Mouse (Mus musculus) kidney, embryonic 15.5 days (tissue): ENCODE measurements around the gene March8. TPM values are rescaled to one million over a fixed set of nuclear protein-coding genes. Genes with fewer than 3 reads are reported as not detected.

Source experiments
- ATAC-seq: fragments of 200-750 bp; cut with Nextera tagmentation; replicated peaks from 2 replicates; pipeline ENCODE4 v1.8.0; 2017; ENCODE audit warnings: moderate TSS enrichment; ENCODE audit not compliant: low FRiP score
- H3K27ac ChIP-seq: fragments of 300-500 bp; sonication (generic); 2 replicates; pipeline ENCODE4 v1.5.1; 2015; ENCODE audit warnings: mild to moderate bottlenecking, inconsistent platforms
- H3K27me3 ChIP-seq: fragments of 300-500 bp; sonication (generic); 2 replicates; pipeline ENCODE4 v1.6.1; 2015; ENCODE audit warnings: inconsistent platforms
- H3K36me3 ChIP-seq: fragments of 300-500 bp; sonication (generic); 2 replicates; pipeline ENCODE4 v1.6.1; 2015; ENCODE audit warnings: inconsistent platforms
- H3K4me1 ChIP-seq: fragments of 300-500 bp; sonication (generic); 2 replicates; pipeline ENCODE4 v1.6.1; 2015; ENCODE audit warnings: inconsistent platforms
- H3K4me2 ChIP-seq: fragments of 300-500 bp; sonication (generic); 2 replicates; pipeline ENCODE4 v1.6.1; 2015; ENCODE audit warnings: moderate library complexity, mild to moderate bottlenecking, inconsistent platforms
- H3K4me3 ChIP-seq: fragments of 300-500 bp; sonication (generic); replicated peaks from 2 replicates; pipeline ENCODE4 v1.5.1; 2015; ENCODE audit warnings: mild to moderate bottlenecking, inconsistent platforms
- H3K9ac ChIP-seq: fragments of 300-500 bp; sonication (generic); 2 replicates; pipeline ENCODE4 v1.6.1; 2015; ENCODE audit warnings: mild to moderate bottlenecking, inconsistent platforms
- H3K9me3 ChIP-seq: fragments of 300-500 bp; sonication (generic); replicated peaks from 2 replicates; pipeline ENCODE4 v1.6.1; 2016; ENCODE audit warnings: inconsistent platforms
- WGBS: fragments of 180-500 bp; shearing (Covaris S2); methylation state at CpG from one replicate; pipeline ENCODE4 v1.1.7; 2015; ENCODE audit warnings: mixed read lengths; 5-methylcytosine and 5-hydroxymethylcytosine counted together
- polyA plus RNA-seq: library from polyadenylated mRNA; unstranded; fragments of >200 nt; fragmentation: Nextera tagmentation; extraction: Ambion mirVana; gene quantifications from 2 replicates; pipeline ENCODE4 v1.2.1, GENCODE M21; 2015

March8 gene
- polyA plus RNA-seq, 1 experiment from 2014 or later = 40.4 TPM

DNA sequence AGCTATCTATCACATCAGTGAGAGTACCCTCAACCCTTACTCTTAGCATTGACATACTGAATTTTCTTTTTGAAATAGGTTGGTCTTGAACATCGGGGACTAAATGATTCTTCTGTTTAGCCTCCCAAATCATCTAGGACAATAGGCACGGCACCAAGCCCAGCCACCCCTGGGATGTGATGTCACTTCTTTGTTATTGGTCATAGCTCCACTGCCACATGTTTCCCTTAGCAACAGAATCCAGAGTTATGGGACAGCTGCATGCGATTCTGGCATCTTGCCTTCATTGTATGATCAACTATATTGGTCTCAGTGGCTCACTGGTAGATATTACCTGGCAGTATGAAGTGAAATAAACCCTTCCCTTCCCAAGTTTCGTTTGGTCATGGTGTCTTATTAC is 102.6 kb downstream of the March8 start:
- 74% methylated on average over 4 of the region's 4 CpGs for WGBS
- no peak for ATAC-seq
- no peaks in the 10 kb centered on the region for H3K27me3 ChIP-seq

DNA sequence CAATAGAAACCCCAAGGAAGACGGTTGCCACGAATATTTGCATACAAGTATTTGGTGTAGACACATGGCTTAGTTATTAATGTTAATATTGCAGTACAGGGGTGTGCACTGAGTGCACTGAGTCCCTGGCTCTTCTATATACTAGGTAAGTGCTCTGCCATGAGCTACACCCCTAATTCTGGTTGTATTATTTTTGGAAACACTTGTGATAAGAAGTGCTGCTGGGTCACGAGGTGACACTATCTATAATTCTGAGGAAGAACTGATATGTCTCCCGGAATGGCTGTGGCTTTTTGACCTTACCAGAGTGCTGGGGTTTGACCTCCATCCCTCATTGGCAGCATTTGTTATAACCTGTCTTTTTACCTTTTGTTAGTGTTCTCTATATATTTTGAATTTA is 103.0 kb downstream of the March8 start:
- Histone ChIP-seq H3K9me3 (no peaks in the 10 kb centered on the region), H3K4me3 (no peak overlapping the region), H3K36me3 (no peaks in the 10 kb centered on the region), H3K27ac (no peak overlapping the region), H3K4me1 (no peaks in the 10 kb centered on the region), H3K4me2 (no peak overlapping the region), H3K9ac (no peak overlapping the region), H3K27me3 (no peaks in the 10 kb centered on the region)
- ATAC-seq = no peak
- 73% methylated on average over 4 of the region's 4 CpGs for WGBS

More for the DNA sequence above, 102.6 kb downstream of the March8 start:
- Histone ChIP-seq H3K4me3 (no peak overlapping the region), H3K4me1 (no peaks in the 10 kb centered on the region), H3K4me2 (no peak overlapping the region), H3K27ac (no peak overlapping the region), H3K36me3 (no peaks in the 10 kb centered on the region), H3K9ac (no peak overlapping the region), H3K9me3 (no peaks in the 10 kb centered on the region)

DNA sequence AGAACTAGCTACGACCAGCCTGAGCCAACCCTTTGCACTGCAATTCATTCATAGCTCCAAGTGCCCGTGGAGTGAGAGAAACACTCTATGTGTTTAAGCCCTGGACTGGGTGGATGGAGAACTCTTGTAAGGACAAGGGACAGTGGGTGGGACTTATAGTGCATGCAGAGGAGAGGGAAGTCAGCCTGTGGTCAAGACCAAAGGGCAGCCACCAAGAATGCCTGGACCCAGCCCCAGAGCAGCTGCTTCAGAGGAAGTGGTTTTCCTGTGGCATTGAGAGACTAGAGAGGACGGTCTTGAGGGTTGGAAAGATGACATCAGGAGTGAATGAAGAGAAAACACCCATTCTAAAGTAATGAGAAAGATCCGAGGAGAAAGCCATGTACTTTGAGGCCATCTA is 118.0 kb downstream of the March8 start:
- WGBS = 78% methylated on average over 4 of the region's 4 CpGs
- H3K9ac ChIP-seq = no peak overlapping the region
- no peak overlapping the region for H3K4me2 ChIP-seq
- no peak overlapping the region for H3K27ac ChIP-seq
- H3K4me3 ChIP-seq = no peak overlapping the region
- peaks cover 21% of the 10 kb centered on the region for H3K27me3 ChIP-seq
- no peaks in the 10 kb centered on the region for H3K9me3 ChIP-seq
- no peak for ATAC-seq
- H3K36me3 ChIP-seq = no peaks in the 10 kb centered on the region
- peaks cover 5% of the 10 kb centered on the region for H3K4me1 ChIP-seq

DNA sequence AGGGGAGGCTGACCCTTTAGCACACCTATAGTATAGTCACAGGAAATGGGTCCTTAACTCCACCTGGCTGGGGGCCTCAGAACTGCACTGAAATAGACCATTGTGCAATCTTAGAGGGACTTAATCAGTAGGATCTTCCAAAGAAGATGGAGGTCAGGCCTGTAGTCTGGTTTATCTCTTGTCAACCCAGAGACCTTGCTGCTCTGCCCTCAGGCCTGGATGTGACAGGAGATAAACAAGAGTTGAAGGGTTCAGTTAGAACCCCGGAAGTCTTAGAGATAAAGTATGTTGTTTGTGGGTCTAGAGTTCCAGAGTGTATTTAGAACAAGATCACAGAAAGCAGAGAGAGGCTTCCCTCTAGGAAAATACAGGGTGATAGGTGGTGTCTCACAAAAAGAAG is 118.7 kb downstream of the March8 start:
- 74% methylated on average over 1 of the region's 1 CpGs for WGBS
- Histone ChIP-seq H3K27ac (no peak overlapping the region), H3K4me2 (no peak overlapping the region), H3K9me3 (no peaks in the 10 kb centered on the region), H3K9ac (no peak overlapping the region), H3K4me3 (no peak overlapping the region), H3K27me3 (peaks cover 28% of the 10 kb centered on the region), H3K4me1 (peaks cover 8% of the 10 kb centered on the region), H3K36me3 (no peaks in the 10 kb centered on the region)
- ATAC-seq = no peak

DNA sequence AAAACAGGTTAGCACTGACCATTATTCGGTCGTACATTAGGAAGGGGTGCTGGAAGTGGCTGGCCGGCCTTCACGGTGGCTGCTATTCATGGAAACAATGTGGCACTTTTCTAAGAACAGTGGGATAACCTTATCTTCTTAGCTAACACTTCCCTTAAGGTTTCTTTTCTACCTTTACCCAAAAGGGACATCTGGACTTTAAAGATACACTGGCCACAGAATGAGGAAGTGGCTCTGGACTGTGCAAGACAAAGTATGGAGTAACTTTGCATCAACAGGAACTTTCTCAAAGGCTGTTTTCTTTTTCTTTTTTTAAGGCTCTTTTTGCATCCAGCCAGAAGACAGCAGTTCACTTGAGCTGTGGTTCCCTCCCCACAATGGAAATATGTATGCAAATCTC is 120.9 kb downstream of the March8 start:
- 71% methylated on average over 4 of the region's 4 CpGs for WGBS
- Histone ChIP-seq H3K27ac (no peak overlapping the region), H3K9ac (no peak overlapping the region), H3K9me3 (no peaks in the 10 kb centered on the region), H3K4me1 (peaks cover 8% of the 10 kb centered on the region), H3K4me3 (no peak overlapping the region), H3K36me3 (no peaks in the 10 kb centered on the region), H3K27me3 (peaks cover 44% of the 10 kb centered on the region), H3K4me2 (no peak overlapping the region)
- no peak for ATAC-seq

Other genes starting within 250 kb of the March8 start
- 14.4 and 14.7 TPM in 2 replicates for gene Tmcc1, start 144.5 kb upstream of the March8 start, polyA plus RNA-seq
- 52.2 and 58.1 TPM in 2 replicates for gene Washc2, start 130.0 kb upstream of the March8 start, polyA plus RNA-seq
- gene Zfand4, start 73.8 kb upstream of the March8 start, polyA plus RNA-seq = 6.7 and 7.6 TPM in 2 replicates
- 0.67 and 0.92 TPM in 2 replicates for gene Alox5, start 123.2 kb downstream of the March8 start, polyA plus RNA-seq
- gene Olfr211, start 151.1 kb downstream of the March8 start, polyA plus RNA-seq = not detected in 2 replicates
- not detected in 2 replicates for gene Olfr212, start 168.5 kb downstream of the March8 start, polyA plus RNA-seq
- gene Olfr213, start 200.4 kb downstream of the March8 start, polyA plus RNA-seq = not detected in 2 replicates
- 0.33 and 0.47 TPM in 2 replicates for gene Gm5580, start 213.1 kb downstream of the March8 start, polyA plus RNA-seq
- not detected in 2 replicates for gene Olfr214, start 216.2 kb downstream of the March8 start, polyA plus RNA-seq
- not detected in 2 replicates for gene Olfr215, start 246.2 kb downstream of the March8 start, polyA plus RNA-seq